Mouse (Mus musculus): ENCODE data around the gene Ank2. TPM values are rescaled to one million over a fixed set of nuclear protein-coding genes. Genes with fewer than 3 reads are reported as not detected.
"Not testable (repeated sequence)": the region's sequence is repeated elsewhere in the genome, so short reads cannot be mapped to it uniquely, and the experiment has no call there.

The Ank2 gene
- total RNA-seq, 2 experiments from 2014 or later: 730 to 767 TPM

DNA sequence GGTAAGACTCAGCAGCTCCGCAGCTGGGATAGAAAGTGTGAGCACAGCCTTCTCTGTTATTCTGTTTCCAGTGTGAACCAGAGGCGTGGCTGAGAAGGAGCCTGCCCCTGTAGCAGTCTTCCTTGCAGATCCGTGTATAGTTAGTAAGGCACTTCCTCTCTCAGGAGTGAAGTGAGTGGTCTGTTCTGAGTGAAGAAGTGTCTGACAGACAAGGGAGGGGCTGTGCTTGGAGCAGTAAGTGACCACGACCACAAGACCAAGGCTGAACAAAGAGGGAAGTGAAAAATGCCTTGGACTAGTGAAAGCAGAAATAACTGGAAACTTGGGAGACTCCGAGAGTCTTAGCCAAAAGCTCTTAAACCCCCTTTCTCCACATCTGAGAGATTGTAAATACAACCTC, 143.9 kb downstream of the Ank2 start:
- no peak for TF ChIP-seq CTCF (conservative IDR thresholded peaks at IDR 0.05)
- DNase-seq (ENCODE audit: low spot score in 2 of 2): no peak
- Histone ChIP-seq H3K27ac (peak overlapping the region; percentile 62), H3K4me3 (no peak overlapping the region)

DNA sequence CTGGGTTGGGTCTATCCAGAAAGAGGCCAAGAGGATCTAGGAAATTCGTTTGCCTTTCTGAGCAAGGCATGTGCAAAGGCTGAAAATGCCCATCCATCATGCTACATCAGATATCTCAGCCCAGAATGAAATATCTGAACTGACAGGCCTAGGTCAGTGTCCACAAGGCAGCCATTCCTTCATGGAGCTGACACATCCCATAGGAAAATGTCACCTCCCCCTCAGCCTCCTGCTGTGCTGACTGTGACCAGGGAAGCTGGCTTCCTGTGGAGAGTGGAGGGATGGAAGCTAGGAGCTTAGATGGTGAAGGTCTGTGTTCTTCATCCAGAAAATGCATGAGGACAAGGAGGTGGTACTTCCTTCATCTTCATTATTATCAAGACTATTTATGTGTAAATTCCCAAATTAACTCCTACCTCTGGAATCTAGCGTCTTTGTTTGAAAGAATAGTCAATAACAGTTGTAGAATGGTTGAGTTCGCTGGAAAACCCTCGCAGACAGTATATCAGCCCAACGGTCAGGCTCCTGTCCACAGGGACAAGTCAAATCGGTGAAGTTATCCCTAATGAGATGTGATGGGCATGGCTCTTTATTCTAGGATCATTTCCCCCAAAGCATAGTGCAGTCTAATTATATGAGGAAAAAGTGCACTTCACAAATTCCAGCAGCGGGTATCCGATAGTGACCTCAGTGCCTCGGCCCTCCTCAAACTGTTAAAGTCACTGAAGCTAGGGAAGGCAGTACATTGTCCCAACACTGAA, 148.4 kb downstream of the Ank2 start:
- H3K4me3 ChIP-seq: no peak overlapping the region
- no peak overlapping the region for H3K27ac ChIP-seq
- no peak for DNase-seq (ENCODE audit: low spot score in 2 of 2)
- no peak for TF ChIP-seq CTCF (conservative IDR thresholded peaks at IDR 0.05)

DNA sequence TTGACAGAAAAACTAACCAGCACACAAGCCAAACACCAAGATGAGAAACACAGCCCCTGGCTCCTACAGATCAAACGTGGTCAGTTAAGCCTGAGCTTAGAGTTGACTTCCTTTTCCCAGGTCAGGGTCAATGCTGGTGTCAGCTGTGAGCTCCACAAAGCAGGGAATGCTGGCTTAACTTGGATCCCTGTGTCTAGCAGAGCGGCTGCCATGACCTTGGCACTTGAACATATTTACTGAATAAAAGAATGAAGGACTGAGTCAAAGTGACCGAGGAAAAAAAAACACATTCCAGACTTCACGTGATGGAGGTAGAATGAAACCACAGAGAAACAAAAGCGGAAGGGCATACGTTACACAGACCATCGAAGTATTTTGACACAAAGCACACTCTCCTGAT, 150.2 kb downstream of the Ank2 start:
- DNase-seq (ENCODE audit: low spot score in 2 of 2): no peak
- Histone ChIP-seq H3K4me3 (no peak overlapping the region), H3K27ac (no peak overlapping the region)
- no peak for TF ChIP-seq CTCF (conservative IDR thresholded peaks at IDR 0.05)

DNA sequence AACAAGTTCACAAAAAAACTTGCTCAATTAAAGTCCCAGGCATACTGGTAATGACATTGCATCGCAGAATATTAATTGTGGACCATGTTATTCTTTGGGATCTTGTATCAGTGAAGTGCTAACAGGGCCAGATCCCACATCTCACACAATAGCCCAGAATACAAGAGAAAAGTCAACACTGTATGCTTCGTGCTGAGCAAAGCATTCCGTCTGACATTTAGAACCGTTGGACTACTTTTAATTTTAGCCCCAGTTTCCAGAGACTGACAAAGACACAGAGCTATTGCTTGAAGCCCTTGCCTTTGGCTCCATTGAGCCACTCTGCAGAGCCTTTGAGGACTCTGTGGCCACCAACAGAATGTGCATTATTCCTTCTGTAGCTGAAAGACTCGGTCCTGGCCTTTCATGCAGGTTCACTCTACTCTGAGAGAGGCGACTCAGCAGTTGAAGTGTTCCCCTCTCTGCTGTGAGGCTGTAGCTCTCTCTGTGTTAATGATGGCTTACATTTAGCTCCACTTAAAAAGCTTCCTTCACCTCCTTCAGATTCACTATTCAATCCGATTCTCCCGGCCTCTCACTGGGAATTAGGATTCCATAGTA, 153.2 kb downstream of the Ank2 start:
- no peak for TF ChIP-seq CTCF (conservative IDR thresholded peaks at IDR 0.05)
- Histone ChIP-seq H3K4me3 (no peak overlapping the region), H3K27ac (peak overlapping the region; percentile 41)
- no peak for DNase-seq (ENCODE audit: low spot score in 2 of 2)

GRCm38 (mm10) chr3:127341300-127341699, 157.8 kb downstream of the Ank2 start:
- no peak for DNase-seq (ENCODE audit: low spot score in 2 of 2)
- Histone ChIP-seq H3K4me3 (no peak overlapping the region), H3K27ac (peak overlapping the region; percentile 69)
- TF ChIP-seq CTCF (conservative IDR thresholded peaks at IDR 0.05): no peak

GRCm38 (mm10) chr3:127334876-127335275, 164.3 kb downstream of the Ank2 start:
- no peak for DNase-seq (ENCODE audit: low spot score in 2 of 2)
- no peak overlapping the region for H3K4me3 ChIP-seq
- TF ChIP-seq CTCF (conservative IDR thresholded peaks at IDR 0.05): no peak

GRCm38 (mm10) chr3:127331562-127331961, 167.6 kb downstream of the Ank2 start:
- Histone ChIP-seq H3K4me3 (no peak overlapping the region), H3K27ac (no peak overlapping the region)
- TF ChIP-seq CTCF (conservative IDR thresholded peaks at IDR 0.05): no peak
- no peak for DNase-seq (ENCODE audit: low spot score in 2 of 2)

More at GRCm38 (mm10) chr3:127334876-127335275, 164.3 kb downstream of the Ank2 start:
- no peak overlapping the region for H3K27ac ChIP-seq

DNA sequence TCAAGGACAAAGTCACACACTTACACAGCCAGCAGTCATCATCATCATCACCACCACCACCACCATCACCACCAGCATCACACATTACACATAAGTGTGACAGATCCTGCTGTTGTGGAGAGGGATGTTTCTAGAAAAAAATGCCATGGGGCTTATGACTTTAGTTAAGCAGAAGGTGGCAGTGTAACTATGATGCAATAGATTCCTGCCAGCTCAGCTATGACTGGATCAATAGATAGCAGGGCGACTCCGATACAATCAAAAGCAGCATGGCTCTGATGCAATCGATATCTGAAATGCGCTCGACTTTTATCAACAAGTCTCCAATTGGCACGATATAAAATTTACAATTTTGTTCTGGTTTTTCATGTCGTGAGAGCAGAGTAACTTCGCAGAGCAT, 172.8 kb downstream of the Ank2 start:
- Histone ChIP-seq H3K27ac (no peak overlapping the region), H3K4me3 (no peak overlapping the region)
- peak; percentile 61 for TF ChIP-seq CTCF (conservative IDR thresholded peaks at IDR 0.05)
- no peak for DNase-seq (ENCODE audit: low spot score in 2 of 2)

GRCm38 (mm10) chr3:127322870-127323269, 176.3 kb downstream of the Ank2 start:
- peak; percentile 94 for TF ChIP-seq CTCF (conservative IDR thresholded peaks at IDR 0.05)
- Histone ChIP-seq H3K27ac (no peak overlapping the region), H3K4me3 (no peak overlapping the region)
- DNase-seq (ENCODE audit: low spot score in 2 of 2): peak; percentile 67 to 68

- Histone ChIP-seq H3K4me3 (no peak overlapping the region), H3K27ac (no peak overlapping the region)
- TF ChIP-seq CTCF (conservative IDR thresholded peaks at IDR 0.05): no peak
- no peak for DNase-seq (ENCODE audit: low spot score in 2 of 2)
Observed at GRCm38 (mm10) chr3:127321645-127322044, 177.5 kb downstream of the Ank2 start.

- not testable (repeated sequence) for H3K4me3 ChIP-seq; DNase-seq (ENCODE audit: low spot score in 2 of 2); H3K27ac ChIP-seq
Observed at GRCm38 (mm10) chr3:127321031-127321430, 178.1 kb downstream of the Ank2 start.

- H3K27ac ChIP-seq: no peak overlapping the region
- H3K4me3 ChIP-seq: no peak overlapping the region
- TF ChIP-seq CTCF (conservative IDR thresholded peaks at IDR 0.05): no peak
- no peak for DNase-seq (ENCODE audit: low spot score in 2 of 2)
Observed at GRCm38 (mm10) chr3:127320311-127320710, 178.8 kb downstream of the Ank2 start.

DNA sequence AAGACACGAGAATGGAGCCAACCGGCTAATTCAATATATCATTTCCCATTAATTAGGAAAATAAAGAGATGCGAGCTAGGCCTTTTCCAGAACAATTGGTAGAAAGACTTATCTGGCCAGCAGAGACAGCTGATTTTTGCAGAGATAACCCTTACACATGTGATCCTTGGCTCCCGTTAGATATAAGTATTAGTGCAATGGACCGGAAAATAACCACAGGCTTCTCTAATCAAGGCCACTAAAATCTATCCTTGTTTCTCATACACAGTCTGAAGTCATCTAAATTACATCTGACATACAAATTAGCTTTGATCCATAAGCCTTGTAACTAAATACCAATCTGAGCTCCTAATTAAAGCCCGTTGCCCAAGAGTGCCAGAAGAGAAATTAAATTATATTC, 181.5 kb downstream of the Ank2 start:
- no peak for DNase-seq (ENCODE audit: low spot score in 2 of 2)
- H3K27ac ChIP-seq: no peak overlapping the region
- H3K4me3 ChIP-seq: no peak overlapping the region
- TF ChIP-seq CTCF (conservative IDR thresholded peaks at IDR 0.05): no peak

DNA sequence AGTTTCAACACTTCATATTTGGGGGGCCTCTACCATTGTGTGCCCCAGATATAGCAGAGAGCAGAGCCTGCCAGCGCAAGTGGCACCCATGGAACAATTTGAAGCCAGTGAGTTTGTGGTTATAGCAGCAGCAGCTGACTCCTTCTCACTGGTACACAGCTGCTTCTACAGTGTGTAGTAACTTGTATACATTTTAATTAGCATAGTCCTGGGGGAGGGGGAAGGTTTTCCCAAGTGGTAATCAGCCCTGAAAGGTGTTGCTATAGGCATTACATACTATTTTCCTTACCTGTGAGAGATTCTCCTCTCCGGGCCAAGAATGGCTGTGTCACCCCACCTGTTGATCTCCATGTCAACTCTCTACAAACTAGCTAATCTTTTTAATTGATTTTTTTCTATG, 182.4 kb downstream of the Ank2 start:
- no peak overlapping the region for H3K4me3 ChIP-seq
- DNase-seq (ENCODE audit: low spot score in 2 of 2): no peak
- no peak for TF ChIP-seq CTCF (conservative IDR thresholded peaks at IDR 0.05)
- H3K27ac ChIP-seq: no peak overlapping the region
